Mouse (Mus musculus) bone marrow, adult 2 months (tissue): ENCODE measurements around the gene Maml3.

Experiments used
- CTCF ChIP-seq: fragments of 200-500 bp; IDR thresholded peaks from 2 replicates; pipeline ENCODE4 v1.5.1; 2011; ENCODE audit warnings: low read length, control low read depth; ENCODE audit not compliant: control insufficient read depth, insufficient read depth
- POLR2A ChIP-seq: fragments of 200-500 bp; IDR thresholded peaks from 2 replicates; pipeline ENCODE4 v1.6.1; 2011; ENCODE audit warnings: low read depth, mild to moderate bottlenecking, control low read depth, low read length, borderline replicate concordance; ENCODE audit not compliant: control insufficient read depth

- TF ChIP-seq CTCF, result no peak
- TF ChIP-seq POLR2A, result no peak
Measured at GRCm38 (mm10) chr3:52035404-52035803, 69.5 kb downstream of the Maml3 start.
